Mouse (Mus musculus) ES-Bruce4 (cell line): ENCODE measurements at regions not wholly inside any gene's neighbourhood (a gene's known extent, or its start where the extent isn't known, plus 50 kb on each side); places are given as distances from the start of the nearest gene placed in this dataset.

Experiments
- CTCF ChIP-seq: IDR thresholded peaks from one replicate; pipeline ENCODE4 v1.8.1; 2011; ENCODE audit warnings: low read depth, low read length
- EP300 ChIP-seq: IDR thresholded peaks from 2 replicates; pipeline ENCODE4 v1.6.1; 2011; ENCODE audit warnings: low read depth, low read length; ENCODE audit not compliant: insufficient read depth
- POLR2A ChIP-seq: IDR thresholded peaks from one replicate; pipeline ENCODE4 v1.8.1; 2011; ENCODE audit warnings: low read length; ENCODE audit not compliant: insufficient read depth

- TF ChIP-seq EP300 (no peak), POLR2A (no peak), CTCF (no peak)
These were observed 207.6 kb downstream of the Phlda1 start for GRCm38 (mm10) chr10:111713676-111714075.
